Mouse (Mus musculus): ENCODE data around the gene Klhl33.
A peak's percentile ranks its signal among the peaks of the same experiment; 100 is the strongest.
"Not testable (repeated sequence)": the region's sequence is repeated elsewhere in the genome, so short reads cannot be mapped to it uniquely, and the experiment has no call there.

Gene Klhl33

GRCm38 (mm10) chr14:50903973-50904827, 6.9 kb upstream of the Klhl33 start:
- peak; percentile 49 for DNase-seq (ENCODE audit: low read depth, low spot score)

GRCm38 (mm10) chr14:50897992-50898391, 685 bp upstream of the Klhl33 start:
- DNase-seq (ENCODE audit: low read depth, low spot score): not testable (repeated sequence)

- peak; percentile 37 for DNase-seq (ENCODE audit: low read depth, low spot score)
Measured at GRCm38 (mm10) chr14:50896747-50897373, 447 bp downstream of the Klhl33 start.

- peak; percentile 96 for DNase-seq (ENCODE audit: low read depth, low spot score)
Measured at GRCm38 (mm10) chr14:50895985-50896746, 1.1 kb downstream of the Klhl33 start.

GRCm38 (mm10) chr14:50895407-50895806, 1.9 kb downstream of the Klhl33 start:
- no peak for DNase-seq (ENCODE audit: low read depth, low spot score)

GRCm38 (mm10) chr14:50892541-50893459, 4.5 kb downstream of the Klhl33 start:
- DNase-seq (ENCODE audit: low read depth, low spot score): no peak

GRCm38 (mm10) chr14:50892091-50892490, 5.2 kb downstream of the Klhl33 start:
- DNase-seq (ENCODE audit: low read depth, low spot score): no peak

GRCm38 (mm10) chr14:50891621-50892020, 5.7 kb downstream of the Klhl33 start:
- no peak for DNase-seq (ENCODE audit: low read depth, low spot score)

- no peak for DNase-seq (ENCODE audit: low read depth, low spot score)
Measured at GRCm38 (mm10) chr14:50876236-50876950, 20.9 kb downstream of the Klhl33 start.

GRCm38 (mm10) chr14:50875591-50876230, 21.6 kb downstream of the Klhl33 start:
- DNase-seq (ENCODE audit: low read depth, low spot score): no peak

GRCm38 (mm10) chr14:50875175-50875574, 22.1 kb downstream of the Klhl33 start:
- DNase-seq (ENCODE audit: low read depth, low spot score): no peak

GRCm38 (mm10) chr14:50871284-50871683, 26.0 kb downstream of the Klhl33 start:
- no peak for DNase-seq (ENCODE audit: low read depth, low spot score)

GRCm38 (mm10) chr14:50870805-50871143, 26.5 kb downstream of the Klhl33 start:
- no peak for DNase-seq (ENCODE audit: low read depth, low spot score)

GRCm38 (mm10) chr14:50869889-50870804, 27.2 kb downstream of the Klhl33 start, which contains the start of gene Tep1:
Gene Tep1, minus strand, starts transcription at chr14:50870560.
- DNase-seq (ENCODE audit: low read depth, low spot score): peak; percentile 62

- no peak for DNase-seq (ENCODE audit: low read depth, low spot score)
Measured at GRCm38 (mm10) chr14:50868656-50869055, 28.7 kb downstream of the Klhl33 start.

GRCm38 (mm10) chr14:50868211-50868610, 29.1 kb downstream of the Klhl33 start:
- no peak for DNase-seq (ENCODE audit: low read depth, low spot score)

- DNase-seq (ENCODE audit: low read depth, low spot score): no peak
Measured at GRCm38 (mm10) chr14:50866966-50867365, 30.3 kb downstream of the Klhl33 start.

- not testable (repeated sequence) for DNase-seq (ENCODE audit: low read depth, low spot score)
Measured at GRCm38 (mm10) chr14:50865005-50865404, 32.3 kb downstream of the Klhl33 start.

GRCm38 (mm10) chr14:50862641-50863040, 34.7 kb downstream of the Klhl33 start:
- no peak for DNase-seq (ENCODE audit: low read depth, low spot score)
